Mouse (Mus musculus) adrenal gland, adult (tissue): Measurements from ENCODE around the gene Adamts18.

ENCODE experiments used
- DNase-seq, 2 experiments: peaks; one replicate each; pipeline ENCODE4 v3.0.0; 2022 to 2023; ENCODE audit warnings: low spot score in 1 of 2; ENCODE audit not compliant: inconsistent age in 2 of 2

Gene Adamts18

GRCm38 (mm10) chr8:113763592-113764355, 84.8 kb downstream of the Adamts18 start:
- DNase-seq: peak in 1 of 2 experiments; percentile 61

- DNase-seq: no peak
Observed at GRCm38 (mm10) chr8:113762101-113762500, 86.4 kb downstream of the Adamts18 start.

GRCm38 (mm10) chr8:113755866-113756265, 92.7 kb downstream of the Adamts18 start:
- DNase-seq: no peak

GRCm38 (mm10) chr8:113753153-113753552, 95.4 kb downstream of the Adamts18 start:
- DNase-seq: no peak

- DNase-seq: no peak
Observed at GRCm38 (mm10) chr8:113752349-113752748, 96.2 kb downstream of the Adamts18 start.

GRCm38 (mm10) chr8:113735496-113736060, 113.0 kb downstream of the Adamts18 start:
- DNase-seq: peak; percentile 76 to 88

- no peak for DNase-seq
Observed at GRCm38 (mm10) chr8:113725331-113725730, 123.2 kb downstream of the Adamts18 start.

GRCm38 (mm10) chr8:113723873-113724538, 124.5 kb downstream of the Adamts18 start:
- no peak for DNase-seq

GRCm38 (mm10) chr8:113721459-113721858, 127.1 kb downstream of the Adamts18 start:
- peak in 1 of 2 experiments; percentile 42 for DNase-seq

- DNase-seq: no peak
Observed at GRCm38 (mm10) chr8:113704968-113705367, 143.6 kb downstream of the Adamts18 start.

- DNase-seq: no peak
Observed at GRCm38 (mm10) chr8:113691622-113692343, 156.8 kb downstream of the Adamts18 start.

GRCm38 (mm10) chr8:113688543-113688915, 160.0 kb downstream of the Adamts18 start:
- no peak for DNase-seq

GRCm38 (mm10) chr8:113687889-113688542, 160.5 kb downstream of the Adamts18 start:
- DNase-seq: peak in 1 of 2 experiments; percentile 47

GRCm38 (mm10) chr8:113679361-113679760, 169.2 kb downstream of the Adamts18 start:
- DNase-seq: no peak

GRCm38 (mm10) chr8:113676811-113677210, 171.7 kb downstream of the Adamts18 start:
- no peak for DNase-seq

- peak; percentile 12 to 74 for DNase-seq
Observed at GRCm38 (mm10) chr8:113675281-113675680, 173.3 kb downstream of the Adamts18 start.

- DNase-seq: peak; percentile 8 to 54
Observed at GRCm38 (mm10) chr8:113674611-113675010, 173.9 kb downstream of the Adamts18 start.

- no peak for DNase-seq
Observed at GRCm38 (mm10) chr8:113673300-113673699, 175.2 kb downstream of the Adamts18 start.

GRCm38 (mm10) chr8:113672599-113673255, 175.8 kb downstream of the Adamts18 start:
- no peak for DNase-seq

- DNase-seq: no peak
Observed at GRCm38 (mm10) chr8:113669924-113670323, 178.6 kb downstream of the Adamts18 start.
